Mouse (Mus musculus) layer of hippocampus, adult 2 months (tissue): ENCODE measurements around the gene Relch. TPM values are rescaled to one million over a fixed set of nuclear protein-coding genes. Genes with fewer than 3 reads are reported as not detected.
A peak's percentile ranks its signal among the peaks of the same experiment; 100 is the strongest.

Experiments used
- DNase-seq, 2 experiments: peaks; one replicate each; pipeline ENCODE4 v3.0.0; 2022; ENCODE audit warnings: low spot score in 2 of 2
- H3K27ac ChIP-seq: fragments of 200-600 bp; 2 replicates; pipeline ENCODE4 v1.8.1; 2022
- H3K4me3 ChIP-seq: fragments of 200-600 bp; 2 replicates; pipeline ENCODE4 v1.8.1; 2022; ENCODE audit warnings: mild to moderate bottlenecking
- CTCF ChIP-seq: fragments of 200-600 bp; conservative IDR thresholded peaks from 2 replicates; pipeline ENCODE4 v1.8.1; 2022; ENCODE audit warnings: antibody characterized with exemption, mild to moderate bottlenecking, moderate library complexity
- long read RNA-seq, 2 experiments: library from polyadenylated mRNA; stranded (forward); transcript quantifications; one replicate each; pipeline ENCODE4 v2.0.0; 2021; ENCODE audit warnings: borderline mapping rate in 2 of 2
- total RNA-seq, 2 experiments: library from RNA; stranded (reverse); gene quantifications; 2 replicates each; pipeline ENCODE4 v1.2.3; 2021

Relch gene
- total RNA-seq, result 10 to 100 TPM; 98.7 to 99.3 TPM
- long read RNA-seq, experiment 1, full-length matches to known transcripts, result 19 of 33 reads
- long read RNA-seq, experiment 1, partial matches to known transcripts, result 3 of 33 reads
- long read RNA-seq, experiment 1, other reads (novel, unspliced or antisense), result 11 of 33 reads
- long read RNA-seq, experiment 2, full-length matches to known transcripts, result 28 of 46 reads
- long read RNA-seq, experiment 2, partial matches to known transcripts, result 5 of 46 reads
- long read RNA-seq, experiment 2, other reads (novel, unspliced or antisense), result 13 of 46 reads

- DNase-seq, result peak; percentile 95 to 98
- Histone ChIP-seq H3K27ac (peak within 1 kb of the TSS; percentile 97), H3K4me3 (peak within 1 kb of the TSS; percentile 75)
- peak; percentile 58 for TF ChIP-seq CTCF
These were observed at the start of gene Relch, which contains the start of gene Pign for GRCm38 (mm10) chr1:105663171-105663961. Gene Relch (plus strand): TSS chr1:105663861. Gene Pign (minus strand): TSS chr1:105663677.

- peak; percentile 41 to 66 for DNase-seq
- TF ChIP-seq CTCF, result peak; percentile 87
- no peak overlapping the region for H3K27ac ChIP-seq
- H3K4me3 ChIP-seq, result no peak overlapping the region
These were observed 33.2 kb upstream of the Relch start for GRCm38 (mm10) chr1:105630481-105630880.

GRCm38 (mm10) chr1:105644093-105644492, 19.6 kb upstream of the Relch start:
- Histone ChIP-seq H3K27ac (no peak overlapping the region), H3K4me3 (no peak overlapping the region)
- DNase-seq, result no peak
- no peak for TF ChIP-seq CTCF

- Histone ChIP-seq H3K4me3 (no peak overlapping the region), H3K27ac (no peak overlapping the region)
- DNase-seq, result no peak
- no peak for TF ChIP-seq CTCF
These were observed 13.0 kb upstream of the Relch start for GRCm38 (mm10) chr1:105650650-105651049.

- DNase-seq, result no peak
- no peak for TF ChIP-seq CTCF
- Histone ChIP-seq H3K4me3 (no peak overlapping the region), H3K27ac (no peak overlapping the region)
These were observed 9.7 kb upstream of the Relch start for GRCm38 (mm10) chr1:105653981-105654380.

DNA sequence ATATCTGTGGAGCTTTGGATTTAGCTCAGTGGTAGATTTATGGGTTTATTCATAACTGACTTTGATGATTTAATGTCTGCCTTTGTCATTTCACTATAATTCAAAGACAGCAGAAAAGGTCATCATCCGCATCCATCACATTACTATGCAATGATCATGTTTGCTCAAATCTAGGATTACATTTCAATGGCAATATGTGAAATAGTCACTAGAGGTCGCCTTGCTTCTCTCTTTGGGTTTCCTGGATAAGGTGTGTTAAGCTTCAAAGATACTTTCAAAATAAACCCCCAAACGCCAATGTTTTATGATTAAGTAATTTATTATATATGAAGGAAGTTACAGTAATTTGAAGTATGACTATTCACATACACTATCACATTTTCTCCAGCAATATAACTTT, 3.6 kb upstream of the Relch start:
- Histone ChIP-seq H3K27ac (no peak overlapping the region), H3K4me3 (no peak overlapping the region)
- peak; percentile 41 to 80 for DNase-seq
- TF ChIP-seq CTCF, result peak; percentile 95

- DNase-seq, result no peak
- H3K4me3 ChIP-seq, result peak overlapping the region; percentile 75
- H3K27ac ChIP-seq, result peak overlapping the region; percentile 76; the same call in 1 of the 2 replicates
- TF ChIP-seq CTCF, result no peak
These were observed 866 bp upstream of the Relch start for GRCm38 (mm10) chr1:105662820-105663170.

- peak overlapping the region; percentile 97 for H3K27ac ChIP-seq
- no peak for TF ChIP-seq CTCF
- H3K4me3 ChIP-seq, result peak overlapping the region; percentile 75
- DNase-seq, result no peak
These were observed 526 bp downstream of the Relch start for GRCm38 (mm10) chr1:105663962-105664812.

DNA sequence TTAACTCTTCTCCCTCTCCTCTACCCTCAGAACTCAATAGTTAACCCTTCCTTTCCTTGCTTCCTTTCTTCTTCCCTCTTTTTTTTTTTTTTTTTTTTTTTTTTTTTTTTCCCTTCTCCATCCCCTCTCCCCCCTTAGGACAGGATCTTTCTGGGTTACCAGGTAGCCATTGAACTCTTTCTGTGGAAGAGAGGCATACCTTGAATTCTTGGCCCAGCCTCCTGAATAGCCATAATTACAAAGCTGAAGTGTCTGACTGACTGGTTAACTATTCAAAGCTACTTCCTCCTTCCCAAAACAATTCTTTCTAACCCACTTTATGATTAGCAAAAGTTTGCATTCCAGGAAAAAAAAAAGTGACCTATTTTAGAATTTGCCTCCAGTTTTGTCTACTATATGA, 6.0 kb downstream of the Relch start:
- no peak overlapping the region for H3K4me3 ChIP-seq
- no peak for DNase-seq
- no peak overlapping the region for H3K27ac ChIP-seq
- no peak for TF ChIP-seq CTCF

DNA sequence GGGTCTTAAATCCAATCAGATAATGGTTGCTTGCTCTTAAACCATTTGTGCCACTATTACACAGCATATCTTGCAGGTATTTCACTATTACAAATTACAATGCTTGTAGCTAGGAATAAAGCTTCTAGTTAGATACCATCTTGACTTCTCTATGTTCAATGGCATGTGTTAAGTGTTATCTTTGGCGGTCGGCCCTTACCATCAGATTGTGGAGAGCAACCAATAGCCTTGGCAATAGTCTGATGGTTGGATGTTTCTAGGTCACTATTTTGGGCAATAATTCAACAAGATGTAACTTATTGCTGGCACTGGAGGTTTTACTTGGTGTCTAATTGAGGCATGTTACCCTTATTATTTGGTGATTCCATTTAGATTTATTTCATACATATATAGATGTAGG, 11.1 kb downstream of the Relch start:
- Histone ChIP-seq H3K4me3 (no peak overlapping the region), H3K27ac (no peak overlapping the region)
- DNase-seq, result no peak
- TF ChIP-seq CTCF, result no peak

DNA sequence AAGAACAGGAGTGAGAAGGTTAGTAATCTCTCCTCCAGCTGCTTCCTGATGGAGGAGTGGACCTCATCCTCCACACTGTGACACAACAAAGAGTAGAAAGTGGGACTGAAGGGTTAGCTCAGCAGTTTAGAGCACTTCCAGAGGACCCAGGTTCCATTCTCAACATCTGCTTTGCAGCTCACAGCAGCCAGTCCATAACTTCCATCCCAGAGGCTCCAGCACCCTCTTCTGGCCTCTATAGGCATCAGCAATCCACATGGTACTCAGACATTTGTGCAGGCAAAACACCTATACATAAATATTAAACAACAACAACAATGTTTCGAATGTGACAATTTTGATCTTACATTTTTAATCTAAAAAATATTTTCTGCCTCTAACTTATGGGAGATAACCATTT, 16.9 kb downstream of the Relch start:
- Histone ChIP-seq H3K27ac (no peak overlapping the region), H3K4me3 (no peak overlapping the region)
- no peak for DNase-seq
- TF ChIP-seq CTCF, result peak; percentile 71

DNA sequence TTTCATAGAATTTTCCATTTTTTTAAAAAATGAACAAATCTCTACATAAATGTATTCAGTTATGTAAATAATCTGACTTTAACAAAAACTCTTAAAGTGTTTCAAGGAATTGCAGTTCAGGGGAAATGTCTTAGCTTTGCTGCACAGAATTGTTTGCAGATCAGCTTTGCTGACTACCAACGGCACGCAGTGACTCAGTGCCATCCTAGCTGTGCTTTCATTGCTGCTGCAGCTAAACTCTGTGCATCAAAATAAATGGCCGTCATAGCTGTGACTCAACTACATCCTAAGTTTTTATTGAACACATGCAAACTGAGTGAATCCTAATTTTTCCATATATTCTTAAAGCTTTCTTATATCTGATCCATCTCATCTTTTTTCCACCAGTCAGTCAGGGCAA, 21.8 kb downstream of the Relch start:
- TF ChIP-seq CTCF, result no peak

DNA sequence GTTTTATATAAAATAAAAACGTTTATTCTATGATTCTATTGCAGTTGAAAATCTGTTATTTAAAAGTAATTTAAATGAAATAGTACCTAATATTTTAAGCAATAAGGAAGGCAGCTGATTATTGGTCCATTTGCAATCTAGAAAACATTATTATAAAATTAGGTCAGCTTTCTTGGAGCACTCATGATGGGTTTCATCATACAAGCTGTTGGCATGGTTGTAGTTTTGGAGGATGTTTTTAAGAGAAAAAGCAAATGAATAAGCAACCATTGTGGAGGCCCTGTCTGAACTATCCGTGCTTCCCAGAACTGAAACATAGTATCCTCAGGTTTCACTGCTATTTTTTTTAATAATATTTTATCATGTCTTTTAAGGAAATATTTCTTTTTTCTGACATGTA, 31.9 kb downstream of the Relch start:
- no peak overlapping the region for H3K4me3 ChIP-seq
- 0 out of 2 replicates have a peak overlapping the region, but pooled peaks have one; percentile 1 for H3K27ac ChIP-seq
- DNase-seq, result no peak
- TF ChIP-seq CTCF, result no peak

More for the DNA sequence above, 21.8 kb downstream of the Relch start:
- Histone ChIP-seq H3K4me3 (no peak overlapping the region), H3K27ac (no peak overlapping the region)
- peak in 1 of 2 experiments; percentile 20 for DNase-seq
